Mouse (Mus musculus): ENCODE results near the gene Dguok. TPM values are rescaled to one million over a fixed set of nuclear protein-coding genes. Genes with fewer than 3 reads are reported as not detected.

The Dguok gene
- polyA plus RNA-seq (2014; fragmentation: Nextera tagmentation; extraction: Ambion mirVana), result 50.5 and 57.3 TPM in 2 replicates

GRCm38 (mm10) chr6:83506258-83507167, at the start of gene Dguok:
Gene Dguok, minus strand, starts transcription at chr6:83506969.
- ATAC-seq (ENCODE audit: low FRiP score) (peak; percentile 100), DNase-seq (ENCODE audit: low spot score, missing footprints) (peak; percentile 99)
- Histone ChIP-seq H3K4me3 (ENCODE audit: low read depth, low read length) (peak within 1 kb of the TSS; percentile 83), H3K4me1 (ENCODE audit: control insufficient read depth, insufficient read depth, low read length) (peaks cover 4% of the 10 kb centered on the region), H3K4me2 (peak within 1 kb of the TSS; percentile 76), H3K27ac (ENCODE audit: low read depth, low read length) (peak within 1 kb of the TSS; percentile 77), H3K27me3 (ENCODE audit: control insufficient read depth, insufficient read depth, low read length) (no peaks in the 10 kb centered on the region), H3K9ac (ENCODE audit: low read length) (peak within 1 kb of the TSS; percentile 87), H3K9me3 (ENCODE audit: control insufficient read depth, low read length) (no peaks in the 10 kb centered on the region), H3K36me3 (ENCODE audit: control insufficient read depth, insufficient read depth, low read length) (no peaks in the 10 kb centered on the region)
- WGBS, result under 1% methylated on average over 54 of the region's 54 CpGs

GRCm38 (mm10) chr6:83555972-83556371, 49.2 kb upstream of the Dguok start:
- Histone ChIP-seq H3K4me2 (no peak overlapping the region), H3K9me3 (ENCODE audit: control insufficient read depth, low read length) (no peaks in the 10 kb centered on the region), H3K4me1 (ENCODE audit: control insufficient read depth, insufficient read depth, low read length) (no peaks in the 10 kb centered on the region), H3K27ac (ENCODE audit: low read depth, low read length) (no peak overlapping the region), H3K4me3 (ENCODE audit: low read depth, low read length) (no peak overlapping the region), H3K9ac (ENCODE audit: low read length) (no peak overlapping the region), H3K27me3 (ENCODE audit: control insufficient read depth, insufficient read depth, low read length) (no peaks in the 10 kb centered on the region), H3K36me3 (ENCODE audit: control insufficient read depth, insufficient read depth, low read length) (0 out of 2 replicates have a peak, but pooled peaks cover under 1% of the 10 kb centered on the region)
- DNase-seq (ENCODE audit: low spot score, missing footprints), result no peak
- WGBS, result 88% methylated on average over 6 of the region's 6 CpGs
- ATAC-seq (ENCODE audit: low FRiP score), result no peak

- no peaks in the 10 kb centered on the region for H3K4me1 ChIP-seq (ENCODE audit: control insufficient read depth, insufficient read depth, low read length)
- no peak for DNase-seq (ENCODE audit: low spot score, missing footprints)
- no peaks in the 10 kb centered on the region; the same call in 1 of the 2 replicates for H3K36me3 ChIP-seq (ENCODE audit: control insufficient read depth, insufficient read depth, low read length)
- H3K27ac ChIP-seq (ENCODE audit: low read depth, low read length), result no peak overlapping the region
- H3K9me3 ChIP-seq (ENCODE audit: control insufficient read depth, low read length), result no peaks in the 10 kb centered on the region
- no peaks in the 10 kb centered on the region for H3K27me3 ChIP-seq (ENCODE audit: control insufficient read depth, insufficient read depth, low read length)
- no peak overlapping the region for H3K4me3 ChIP-seq (ENCODE audit: low read depth, low read length)
- WGBS, result 55% methylated on average over 5 of the region's 5 CpGs
- H3K4me2 ChIP-seq, result no peak overlapping the region
- no peak for ATAC-seq (ENCODE audit: low FRiP score)
- H3K9ac ChIP-seq (ENCODE audit: low read length), result no peak overlapping the region
Observed at GRCm38 (mm10) chr6:83548346-83548745, 41.6 kb upstream of the Dguok start.

GRCm38 (mm10) chr6:83545778-83546177, 39.0 kb upstream of the Dguok start:
- Histone ChIP-seq H3K4me1 (ENCODE audit: control insufficient read depth, insufficient read depth, low read length) (no peaks in the 10 kb centered on the region), H3K9me3 (ENCODE audit: control insufficient read depth, low read length) (no peaks in the 10 kb centered on the region), H3K4me3 (ENCODE audit: low read depth, low read length) (no peak overlapping the region), H3K27me3 (ENCODE audit: control insufficient read depth, insufficient read depth, low read length) (no peaks in the 10 kb centered on the region), H3K36me3 (ENCODE audit: control insufficient read depth, insufficient read depth, low read length) (no peaks in the 10 kb centered on the region; the same call in 1 of the 2 replicates), H3K27ac (ENCODE audit: low read depth, low read length) (no peak overlapping the region), H3K9ac (ENCODE audit: low read length) (no peak overlapping the region), H3K4me2 (no peak overlapping the region)
- WGBS, result 83% methylated on average over 3 of the region's 3 CpGs
- DNase-seq (ENCODE audit: low spot score, missing footprints) (no peak), ATAC-seq (ENCODE audit: low FRiP score) (no peak)

- no peak overlapping the region for H3K4me3 ChIP-seq (ENCODE audit: low read depth, low read length)
- no peak overlapping the region for H3K27ac ChIP-seq (ENCODE audit: low read depth, low read length)
- no peaks in the 10 kb centered on the region for H3K4me1 ChIP-seq (ENCODE audit: control insufficient read depth, insufficient read depth, low read length)
- H3K36me3 ChIP-seq (ENCODE audit: control insufficient read depth, insufficient read depth, low read length), result no peaks in the 10 kb centered on the region
- H3K9ac ChIP-seq (ENCODE audit: low read length), result no peak overlapping the region
- H3K9me3 ChIP-seq (ENCODE audit: control insufficient read depth, low read length), result no peaks in the 10 kb centered on the region
- 81% methylated on average over 11 of the region's 11 CpGs for WGBS
- DNase-seq (ENCODE audit: low spot score, missing footprints) (no peak), ATAC-seq (ENCODE audit: low FRiP score) (no peak)
- no peaks in the 10 kb centered on the region for H3K27me3 ChIP-seq (ENCODE audit: control insufficient read depth, insufficient read depth, low read length)
- H3K4me2 ChIP-seq, result no peak overlapping the region
Observed at GRCm38 (mm10) chr6:83541756-83542456, 35.1 kb upstream of the Dguok start.

GRCm38 (mm10) chr6:83540017-83540416, 33.2 kb upstream of the Dguok start:
- 38% methylated on average over 4 of the region's 4 CpGs for WGBS
- H3K9me3 ChIP-seq (ENCODE audit: control insufficient read depth, low read length), result no peaks in the 10 kb centered on the region
- H3K9ac ChIP-seq (ENCODE audit: low read length), result no peak overlapping the region
- H3K27ac ChIP-seq (ENCODE audit: low read depth, low read length), result no peak overlapping the region
- H3K4me1 ChIP-seq (ENCODE audit: control insufficient read depth, insufficient read depth, low read length), result no peaks in the 10 kb centered on the region
- no peaks in the 10 kb centered on the region for H3K36me3 ChIP-seq (ENCODE audit: control insufficient read depth, insufficient read depth, low read length)
- H3K4me2 ChIP-seq, result no peak overlapping the region
- H3K27me3 ChIP-seq (ENCODE audit: control insufficient read depth, insufficient read depth, low read length), result no peaks in the 10 kb centered on the region
- no peak overlapping the region for H3K4me3 ChIP-seq (ENCODE audit: low read depth, low read length)
- ATAC-seq (ENCODE audit: low FRiP score) (no peak), DNase-seq (ENCODE audit: low spot score, missing footprints) (no peak)

GRCm38 (mm10) chr6:83536795-83537059, 30.0 kb upstream of the Dguok start:
- no peaks in the 10 kb centered on the region for H3K9me3 ChIP-seq (ENCODE audit: control insufficient read depth, low read length)
- ATAC-seq (ENCODE audit: low FRiP score), result no peak
- no peak overlapping the region for H3K4me3 ChIP-seq (ENCODE audit: low read depth, low read length)
- DNase-seq (ENCODE audit: low spot score, missing footprints), result no peak
- H3K36me3 ChIP-seq (ENCODE audit: control insufficient read depth, insufficient read depth, low read length), result no peaks in the 10 kb centered on the region
- no peak overlapping the region for H3K27ac ChIP-seq (ENCODE audit: low read depth, low read length)
- H3K4me1 ChIP-seq (ENCODE audit: control insufficient read depth, insufficient read depth, low read length), result no peaks in the 10 kb centered on the region
- H3K9ac ChIP-seq (ENCODE audit: low read length), result no peak overlapping the region
- no peak overlapping the region for H3K4me2 ChIP-seq
- no peaks in the 10 kb centered on the region for H3K27me3 ChIP-seq (ENCODE audit: control insufficient read depth, insufficient read depth, low read length)
- WGBS, result 49% methylated on average over 6 of the region's 6 CpGs

- 69% methylated on average over 12 of the region's 12 CpGs for WGBS
- no peaks in the 10 kb centered on the region for H3K4me1 ChIP-seq (ENCODE audit: control insufficient read depth, insufficient read depth, low read length)
- DNase-seq (ENCODE audit: low spot score, missing footprints), result no peak
Observed at GRCm38 (mm10) chr6:83536028-83536794, 29.4 kb upstream of the Dguok start, which contains the start of gene Actg2. Gene Actg2, minus strand, starts transcription at chr6:83536265.

More at GRCm38 (mm10) chr6:83536028-83536794, 29.4 kb upstream of the Dguok start, which contains the start of gene Actg2:
- no peak within 1 kb of the TSS for H3K9ac ChIP-seq (ENCODE audit: low read length)
- H3K27me3 ChIP-seq (ENCODE audit: control insufficient read depth, insufficient read depth, low read length), result no peaks in the 10 kb centered on the region
- no peaks in the 10 kb centered on the region for H3K9me3 ChIP-seq (ENCODE audit: control insufficient read depth, low read length)
- ATAC-seq (ENCODE audit: low FRiP score), result no peak
- no peak within 1 kb of the TSS for H3K4me2 ChIP-seq
- no peak within 1 kb of the TSS for H3K4me3 ChIP-seq (ENCODE audit: low read depth, low read length)
- no peaks in the 10 kb centered on the region for H3K36me3 ChIP-seq (ENCODE audit: control insufficient read depth, insufficient read depth, low read length)
- H3K27ac ChIP-seq (ENCODE audit: low read depth, low read length), result no peak within 1 kb of the TSS
